Mouse (Mus musculus): ENCODE results near the gene Trappc1.

- TF ChIP-seq POLR2A (IDR thresholded peaks at IDR 0.05; ENCODE audit: low read depth, low read length) = peak; percentile 78
- no peak for TF ChIP-seq CTCF (IDR thresholded peaks at IDR 0.05; ENCODE audit: borderline replicate concordance, insufficient read depth, low read length)
Measured at GRCm38 (mm10) chr11:69325628-69326407, 2.0 kb downstream of the Trappc1 start, which contains the start of gene Kcnab3.
